Mouse (Mus musculus) limb, embryonic 13.5 days (tissue): ENCODE data around the gene Abhd17c. TPM values are rescaled to one million over a fixed set of nuclear protein-coding genes. Genes with fewer than 3 reads are reported as not detected.

Experiments used
- ATAC-seq: fragments of 200-750 bp; cut with Nextera tagmentation; 2 replicates; pipeline ENCODE4 v1.8.0; 2017; ENCODE audit warnings: low read depth, moderate number of reproducible peaks, moderate TSS enrichment; ENCODE audit not compliant: low FRiP score
- H3K27ac ChIP-seq: fragments of 300-500 bp; sonication (generic); 2 replicates; pipeline ENCODE4 v1.5.1; 2015; ENCODE audit warnings: inconsistent platforms, mild to moderate bottlenecking, moderate library complexity
- H3K27me3 ChIP-seq: fragments of 300-500 bp; sonication (generic); 2 replicates; pipeline ENCODE4 v1.6.1; 2015; ENCODE audit warnings: mild to moderate bottlenecking, inconsistent platforms
- H3K36me3 ChIP-seq: fragments of 300-500 bp; sonication (generic); 2 replicates; pipeline ENCODE4 v1.6.1; 2015; ENCODE audit warnings: inconsistent platforms, mild to moderate bottlenecking, moderate library complexity
- H3K4me1 ChIP-seq: fragments of 300-500 bp; sonication (generic); 2 replicates; pipeline ENCODE4 v1.6.1; 2015; ENCODE audit warnings: inconsistent platforms
- H3K4me2 ChIP-seq: fragments of 300-500 bp; sonication (generic); replicated peaks from 2 replicates; pipeline ENCODE4 v1.6.1; 2015; ENCODE audit warnings: inconsistent platforms, mild to moderate bottlenecking, moderate library complexity
- H3K4me3 ChIP-seq: fragments of 300-500 bp; sonication (generic); 2 replicates; pipeline ENCODE4 v1.5.1; 2015; ENCODE audit warnings: moderate library complexity, mild to moderate bottlenecking, inconsistent platforms
- H3K9ac ChIP-seq: fragments of 300-500 bp; sonication (generic); 2 replicates; pipeline ENCODE4 v1.6.1; 2015; ENCODE audit warnings: mild to moderate bottlenecking, inconsistent platforms
- H3K9me3 ChIP-seq: fragments of 300-500 bp; sonication (generic); 2 replicates; pipeline ENCODE4 v1.6.1; 2016; ENCODE audit warnings: inconsistent platforms
- WGBS: fragments of 180-500 bp; shearing (Covaris S2); methylation state at CpG from one replicate; pipeline ENCODE4 v1.1.7; 2015; 5-methylcytosine and 5-hydroxymethylcytosine counted together
- polyA plus RNA-seq: library from polyadenylated mRNA; unstranded; fragments of >200 nt; fragmentation: Nextera tagmentation; extraction: Ambion mirVana; gene quantifications from 2 replicates; pipeline ENCODE4 v1.2.1, GENCODE M21; 2015

Abhd17c gene
- polyA plus RNA-seq, 1 experiment from 2014 or later: 25.4 TPM

DNA sequence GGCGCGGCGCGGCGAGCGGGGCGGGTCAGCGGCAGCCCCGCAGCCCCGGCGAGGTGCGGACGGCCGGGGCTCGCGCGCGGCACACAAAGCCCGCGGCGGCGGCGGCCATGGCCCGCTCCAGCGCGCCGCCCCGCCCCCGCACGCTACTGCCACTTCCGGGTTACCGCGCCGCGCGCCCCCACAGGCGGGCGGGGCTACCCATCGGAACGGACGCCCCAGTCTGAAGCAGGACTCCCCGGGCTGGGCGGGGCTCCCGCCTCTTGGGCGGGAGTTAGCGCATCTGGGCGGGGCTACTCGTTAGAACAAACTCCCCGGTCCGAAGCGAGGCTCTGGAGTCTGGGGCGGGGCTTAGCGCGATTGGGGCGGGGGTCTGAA is 254 bp upstream of the Abhd17c start:
- WGBS: under 1% methylated on average over 46 of the region's 55 CpGs

DNA sequence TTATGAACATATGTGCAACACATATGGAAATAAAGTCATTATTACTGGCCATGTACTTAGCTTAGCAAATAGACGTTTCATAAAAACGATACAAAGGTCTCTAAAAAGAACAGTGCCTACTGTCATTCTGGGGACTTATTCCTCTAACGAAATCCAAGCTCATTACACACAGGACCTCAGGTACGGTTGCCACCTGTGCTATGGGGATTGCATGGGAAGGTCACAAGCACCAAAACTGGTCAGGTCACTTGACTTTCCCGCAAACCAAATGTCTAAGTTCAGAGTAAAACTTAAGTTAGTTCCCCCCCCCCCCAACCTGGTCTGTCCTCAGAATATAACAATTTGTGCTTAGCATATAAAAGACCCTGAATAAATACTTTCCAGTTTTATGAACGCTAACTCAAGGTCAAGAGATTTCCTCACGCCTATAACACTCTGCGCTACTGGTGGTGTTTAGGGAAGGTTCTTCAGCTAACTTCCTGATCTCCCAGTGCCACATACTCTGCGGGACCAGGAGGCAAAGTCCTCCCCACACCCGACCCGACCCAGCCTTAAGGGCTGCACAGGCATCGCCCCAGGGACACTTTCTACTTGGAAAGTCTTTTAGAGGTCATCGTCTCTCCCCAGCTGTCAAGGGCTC is 1.2 kb downstream of the Abhd17c start:
- peak overlapping the region; percentile 95 for H3K4me3 ChIP-seq
- ATAC-seq: no peak; the same call in 1 of the 2 replicates
- H3K9ac ChIP-seq: peak overlapping the region; percentile 91
- peaks cover 4% of the 10 kb centered on the region; the same call in 1 of the 2 replicates for H3K36me3 ChIP-seq
- peaks cover 25% of the 10 kb centered on the region for H3K4me1 ChIP-seq
- H3K27ac ChIP-seq: peak overlapping the region; percentile 89; the same call in 1 of the 2 replicates
- 7% methylated on average over 13 of the region's 13 CpGs for WGBS
- H3K9me3 ChIP-seq: no peaks in the 10 kb centered on the region
- H3K27me3 ChIP-seq: no peaks in the 10 kb centered on the region
- H3K4me2 ChIP-seq: peak overlapping the region; percentile 91

More for the DNA sequence above, 254 bp upstream of the Abhd17c start:
- peak overlapping the region; percentile 89 for H3K27ac ChIP-seq
- H3K9me3 ChIP-seq: no peaks in the 10 kb centered on the region
- H3K4me1 ChIP-seq: peaks cover 25% of the 10 kb centered on the region
- peak overlapping the region; percentile 91 for H3K9ac ChIP-seq
- H3K4me2 ChIP-seq: peak overlapping the region; percentile 91
- peak; percentile 95 for ATAC-seq
- peaks cover 4% of the 10 kb centered on the region; the same call in 1 of the 2 replicates for H3K36me3 ChIP-seq
- H3K4me3 ChIP-seq: peak overlapping the region; percentile 95
- H3K27me3 ChIP-seq: no peaks in the 10 kb centered on the region

DNA sequence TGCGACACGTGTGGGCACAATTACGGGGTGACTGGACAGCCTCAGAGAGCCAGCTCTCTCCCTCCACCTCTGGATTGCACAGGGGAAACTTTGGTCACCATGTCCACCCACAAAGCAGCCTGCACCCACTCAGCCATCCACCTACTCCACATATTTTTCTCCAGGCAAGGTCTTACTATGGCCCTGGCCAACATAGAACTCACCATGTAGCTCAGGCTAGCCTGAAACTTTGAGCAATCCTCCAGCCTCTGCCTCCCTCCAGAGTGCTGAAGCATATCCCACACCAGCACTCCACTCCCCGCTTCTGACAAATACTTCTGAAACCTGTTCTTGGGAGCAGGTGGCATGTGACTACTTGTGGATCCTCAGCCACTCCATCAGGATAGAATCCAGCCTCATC is 1.9 kb downstream of the Abhd17c start:
- no peak for ATAC-seq
- peak overlapping the region; percentile 91 for H3K4me2 ChIP-seq
- H3K4me3 ChIP-seq: peak overlapping the region; percentile 95
- peaks cover 28% of the 10 kb centered on the region for H3K4me1 ChIP-seq
- 57% methylated on average over 4 of the region's 4 CpGs for WGBS
- no peak overlapping the region for H3K9ac ChIP-seq
- peaks cover 4% of the 10 kb centered on the region; the same call in 1 of the 2 replicates for H3K36me3 ChIP-seq
- no peaks in the 10 kb centered on the region for H3K27me3 ChIP-seq
- no peaks in the 10 kb centered on the region for H3K9me3 ChIP-seq
- H3K27ac ChIP-seq: no peak overlapping the region

DNA sequence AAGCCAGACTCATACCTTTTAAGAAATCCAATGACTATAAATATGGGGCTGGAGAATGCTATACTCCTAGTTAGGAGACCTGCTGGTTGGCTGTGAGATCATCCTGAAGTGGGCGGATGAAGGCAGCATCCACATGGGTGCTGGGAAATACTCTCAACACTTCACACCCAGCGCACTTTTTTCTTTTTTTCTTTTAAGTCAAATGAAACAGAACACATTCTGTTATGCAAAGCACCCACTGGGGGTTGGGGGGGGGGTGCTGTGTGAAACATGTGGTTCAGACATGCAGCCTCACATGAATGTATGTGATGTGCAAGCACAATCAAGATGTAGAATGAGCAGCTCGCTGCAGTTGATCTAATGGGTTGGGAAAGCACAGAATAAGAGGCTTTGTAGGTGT is 2.8 kb downstream of the Abhd17c start:
- H3K4me3 ChIP-seq: no peak overlapping the region
- 88% methylated on average over 3 of the region's 3 CpGs for WGBS
- H3K9ac ChIP-seq: no peak overlapping the region
- peak overlapping the region; percentile 91; the same call in 1 of the 2 replicates for H3K4me2 ChIP-seq
- H3K36me3 ChIP-seq: peaks cover 4% of the 10 kb centered on the region; the same call in 1 of the 2 replicates
- no peaks in the 10 kb centered on the region for H3K9me3 ChIP-seq
- no peak for ATAC-seq
- H3K27ac ChIP-seq: no peak overlapping the region
- no peaks in the 10 kb centered on the region for H3K27me3 ChIP-seq
- peaks cover 38% of the 10 kb centered on the region for H3K4me1 ChIP-seq

DNA sequence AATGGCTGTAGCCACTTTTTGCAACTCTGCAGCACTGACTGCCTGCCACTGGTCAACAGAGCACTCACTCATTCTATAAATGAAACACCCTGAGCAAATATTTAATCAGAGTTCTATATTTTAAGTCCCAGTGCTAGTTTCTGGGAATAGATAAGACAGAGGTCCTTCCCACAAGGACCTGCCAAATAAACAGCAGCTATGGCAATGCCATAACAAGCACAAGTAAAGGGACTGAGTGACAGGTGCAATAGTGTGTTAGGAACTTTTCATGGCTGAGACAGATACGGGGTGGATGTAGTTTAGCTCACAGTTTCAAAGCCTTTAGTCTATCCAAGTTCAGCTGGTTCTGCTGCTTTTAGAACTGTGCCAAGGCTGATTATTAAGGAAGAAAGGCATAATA is 3.9 kb downstream of the Abhd17c start:
- Histone ChIP-seq H3K4me2 (no peak overlapping the region), H3K36me3 (peaks cover 4% of the 10 kb centered on the region; the same call in 1 of the 2 replicates), H3K27me3 (no peaks in the 10 kb centered on the region), H3K4me1 (peaks cover 49% of the 10 kb centered on the region), H3K9me3 (no peaks in the 10 kb centered on the region), H3K4me3 (no peak overlapping the region), H3K27ac (no peak overlapping the region), H3K9ac (no peak overlapping the region)
- no peak for ATAC-seq
- WGBS: 84% methylated on average over 1 of the region's 1 CpGs

DNA sequence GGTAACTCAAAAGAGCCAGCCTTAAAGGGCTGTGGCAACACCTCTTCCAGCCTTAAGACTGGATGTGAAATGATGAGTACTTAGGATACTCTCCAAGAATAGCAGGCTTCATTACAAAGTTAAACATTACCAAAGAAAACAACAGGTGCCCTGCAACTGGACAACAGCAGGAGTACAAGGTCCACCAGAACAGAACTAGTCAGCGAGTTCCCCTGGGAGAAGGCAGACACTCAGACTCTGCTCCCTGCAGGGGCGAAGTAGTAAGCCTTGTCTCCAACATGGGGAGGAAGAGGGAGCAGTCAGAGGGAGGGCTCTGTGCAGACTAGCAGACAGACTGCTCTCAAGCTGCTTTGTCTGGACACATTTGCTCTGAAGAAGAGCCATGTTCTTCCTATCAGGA is 6.1 kb downstream of the Abhd17c start:
- Histone ChIP-seq H3K27me3 (no peaks in the 10 kb centered on the region), H3K9me3 (no peaks in the 10 kb centered on the region), H3K4me2 (no peak overlapping the region), H3K27ac (no peak overlapping the region), H3K4me1 (peaks cover 56% of the 10 kb centered on the region), H3K36me3 (peaks cover 4% of the 10 kb centered on the region; the same call in 1 of the 2 replicates), H3K4me3 (no peak overlapping the region), H3K9ac (no peak overlapping the region)
- no peak for ATAC-seq
- WGBS: 83% methylated on average over 2 of the region's 2 CpGs

DNA sequence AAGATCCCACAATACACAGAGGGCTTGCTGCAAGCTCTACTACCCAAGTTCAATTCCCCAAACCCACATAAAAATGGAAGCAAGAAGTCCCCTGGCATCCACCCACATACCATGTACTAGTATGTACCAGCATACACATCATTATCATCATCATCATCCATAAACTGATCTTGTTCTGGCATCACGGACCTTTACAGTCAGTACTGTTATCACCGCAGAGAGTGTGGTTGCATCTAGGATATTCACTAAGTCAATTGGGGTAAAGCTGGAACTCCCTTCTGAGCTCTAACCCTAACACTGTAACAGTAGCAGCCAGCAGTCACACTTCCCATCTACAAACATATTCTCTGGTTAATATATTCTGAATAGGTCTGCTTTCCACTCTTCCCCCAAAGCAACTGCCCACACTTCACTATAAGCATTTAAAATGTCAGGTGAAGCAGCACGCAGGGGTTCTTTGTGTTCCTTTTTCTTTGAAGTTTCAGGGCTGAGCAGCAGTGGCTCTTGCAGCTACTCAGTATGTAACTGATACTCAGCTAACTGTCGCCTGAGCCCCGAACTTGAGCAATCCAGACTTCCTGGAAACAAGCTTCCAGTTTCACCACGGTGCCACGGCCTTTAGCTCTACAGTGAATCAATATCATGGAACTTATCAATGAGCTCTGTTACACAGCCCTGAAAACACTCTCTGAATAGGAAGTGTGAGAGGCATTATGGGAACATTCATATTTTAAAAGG is 8.8 kb downstream of the Abhd17c start:
- H3K9ac ChIP-seq: no peak overlapping the region
- no peaks in the 10 kb centered on the region for H3K27me3 ChIP-seq
- no peak overlapping the region for H3K4me3 ChIP-seq
- no peak overlapping the region for H3K4me2 ChIP-seq
- no peaks in the 10 kb centered on the region for H3K36me3 ChIP-seq
- no peaks in the 10 kb centered on the region for H3K9me3 ChIP-seq
- WGBS: 50% methylated on average over 7 of the region's 7 CpGs
- no peak for ATAC-seq
- no peak overlapping the region for H3K27ac ChIP-seq
- H3K4me1 ChIP-seq: peaks cover 33% of the 10 kb centered on the region

DNA sequence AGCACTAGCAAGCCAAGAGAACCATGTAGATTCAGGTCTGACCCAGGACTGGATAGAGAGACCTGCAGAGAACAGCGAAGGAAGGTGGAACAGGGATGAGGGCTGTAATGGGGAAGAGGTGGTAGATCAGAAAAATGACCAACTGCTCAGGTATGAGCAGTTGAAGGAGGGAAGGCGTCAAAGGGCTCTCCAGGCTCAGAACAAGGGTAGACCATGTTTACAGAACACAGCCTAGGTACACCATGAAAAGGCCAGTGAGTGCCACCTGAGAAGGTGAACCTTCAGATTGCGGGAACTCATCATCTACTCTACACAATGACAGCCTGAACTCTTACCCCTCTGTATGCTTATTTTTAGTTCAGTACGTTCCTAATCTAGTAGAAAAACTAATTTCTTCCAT is 9.5 kb downstream of the Abhd17c start:
- H3K9ac ChIP-seq: no peak overlapping the region
- H3K36me3 ChIP-seq: no peaks in the 10 kb centered on the region
- no peaks in the 10 kb centered on the region for H3K9me3 ChIP-seq
- H3K4me1 ChIP-seq: peaks cover 33% of the 10 kb centered on the region
- no peak overlapping the region for H3K4me2 ChIP-seq
- no peak overlapping the region for H3K27ac ChIP-seq
- 88% methylated on average over 4 of the region's 4 CpGs for WGBS
- no peak overlapping the region for H3K4me3 ChIP-seq
- ATAC-seq: no peak
- H3K27me3 ChIP-seq: no peaks in the 10 kb centered on the region

DNA sequence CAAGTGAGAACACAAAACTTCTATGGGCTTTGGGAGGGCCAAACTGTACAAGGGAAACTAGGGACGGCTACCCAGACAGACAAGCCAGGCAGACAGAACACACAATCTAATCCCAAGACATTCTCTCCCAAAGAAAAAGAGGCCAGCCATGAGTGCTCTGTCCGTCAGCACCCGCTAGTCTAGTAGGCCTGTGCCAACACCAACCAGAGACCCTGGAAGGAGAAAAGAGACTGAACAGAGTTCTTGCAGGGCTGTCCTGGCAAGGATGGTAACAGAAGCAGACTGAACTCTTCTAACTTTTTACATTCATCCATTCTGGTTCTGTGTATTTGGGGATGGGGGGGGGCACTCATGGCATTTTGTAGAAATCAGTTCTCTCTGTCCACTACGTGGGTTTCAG is 12.1 kb downstream of the Abhd17c start:
- Histone ChIP-seq H3K4me1 (peaks cover 30% of the 10 kb centered on the region), H3K9me3 (no peaks in the 10 kb centered on the region), H3K4me2 (no peak overlapping the region), H3K27me3 (no peaks in the 10 kb centered on the region), H3K27ac (no peak overlapping the region), H3K9ac (no peak overlapping the region), H3K4me3 (no peak overlapping the region), H3K36me3 (no peaks in the 10 kb centered on the region)
- no peak for ATAC-seq
- WGBS: 73% methylated on average over 4 of the region's 4 CpGs

DNA sequence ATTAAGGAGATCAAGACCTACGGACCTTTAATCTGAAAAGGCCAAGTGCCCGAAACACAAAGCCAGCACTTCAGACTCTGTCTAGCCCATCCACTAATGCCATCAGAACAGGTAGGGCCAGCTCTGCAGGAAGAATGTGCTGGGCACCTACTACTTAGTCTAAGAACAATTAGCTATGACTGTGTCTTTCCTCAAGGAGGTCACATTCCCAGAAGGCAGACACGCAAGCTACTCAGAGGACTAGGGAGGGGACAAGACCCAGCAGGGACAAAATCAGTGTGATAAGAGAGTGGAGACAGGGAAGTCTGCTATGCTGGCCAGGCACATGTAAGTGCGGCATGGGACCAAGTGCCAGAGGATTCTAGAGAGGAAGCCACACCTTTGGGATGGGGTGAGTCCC is 13.0 kb downstream of the Abhd17c start:
- H3K9me3 ChIP-seq: no peaks in the 10 kb centered on the region
- no peak overlapping the region for H3K4me3 ChIP-seq
- ATAC-seq: no peak
- peaks cover 22% of the 10 kb centered on the region for H3K4me1 ChIP-seq
- H3K27me3 ChIP-seq: no peaks in the 10 kb centered on the region
- no peak overlapping the region for H3K9ac ChIP-seq
- H3K36me3 ChIP-seq: no peaks in the 10 kb centered on the region
- no peak overlapping the region for H3K27ac ChIP-seq
- WGBS: 79% methylated on average over 4 of the region's 4 CpGs
- no peak overlapping the region for H3K4me2 ChIP-seq

DNA sequence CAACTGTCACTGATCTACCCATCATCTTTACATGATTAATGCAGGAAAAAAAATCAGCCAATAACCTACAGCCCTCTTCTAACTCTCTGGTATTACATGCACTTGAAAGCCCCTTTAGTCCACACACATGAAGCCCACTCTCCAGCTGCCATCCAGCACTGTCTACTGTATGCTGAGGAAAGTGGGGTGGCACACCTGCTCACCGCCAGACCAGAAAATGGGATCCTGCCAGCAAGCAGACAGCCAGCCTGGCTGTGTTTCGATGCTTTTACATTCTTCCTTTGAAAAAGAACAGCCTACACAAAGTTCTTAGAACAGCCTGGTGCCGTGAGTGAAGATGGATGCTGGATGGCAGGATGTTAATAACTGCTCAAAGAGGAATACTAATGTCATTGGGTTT is 13.9 kb downstream of the Abhd17c start:
- H3K27me3 ChIP-seq: no peaks in the 10 kb centered on the region
- peaks cover 14% of the 10 kb centered on the region for H3K4me1 ChIP-seq
- no peak for ATAC-seq
- no peak overlapping the region for H3K4me2 ChIP-seq
- no peaks in the 10 kb centered on the region for H3K36me3 ChIP-seq
- 86% methylated on average over 3 of the region's 3 CpGs for WGBS
- H3K9me3 ChIP-seq: no peaks in the 10 kb centered on the region
- no peak overlapping the region for H3K27ac ChIP-seq
- no peak overlapping the region for H3K4me3 ChIP-seq
- no peak overlapping the region for H3K9ac ChIP-seq

DNA sequence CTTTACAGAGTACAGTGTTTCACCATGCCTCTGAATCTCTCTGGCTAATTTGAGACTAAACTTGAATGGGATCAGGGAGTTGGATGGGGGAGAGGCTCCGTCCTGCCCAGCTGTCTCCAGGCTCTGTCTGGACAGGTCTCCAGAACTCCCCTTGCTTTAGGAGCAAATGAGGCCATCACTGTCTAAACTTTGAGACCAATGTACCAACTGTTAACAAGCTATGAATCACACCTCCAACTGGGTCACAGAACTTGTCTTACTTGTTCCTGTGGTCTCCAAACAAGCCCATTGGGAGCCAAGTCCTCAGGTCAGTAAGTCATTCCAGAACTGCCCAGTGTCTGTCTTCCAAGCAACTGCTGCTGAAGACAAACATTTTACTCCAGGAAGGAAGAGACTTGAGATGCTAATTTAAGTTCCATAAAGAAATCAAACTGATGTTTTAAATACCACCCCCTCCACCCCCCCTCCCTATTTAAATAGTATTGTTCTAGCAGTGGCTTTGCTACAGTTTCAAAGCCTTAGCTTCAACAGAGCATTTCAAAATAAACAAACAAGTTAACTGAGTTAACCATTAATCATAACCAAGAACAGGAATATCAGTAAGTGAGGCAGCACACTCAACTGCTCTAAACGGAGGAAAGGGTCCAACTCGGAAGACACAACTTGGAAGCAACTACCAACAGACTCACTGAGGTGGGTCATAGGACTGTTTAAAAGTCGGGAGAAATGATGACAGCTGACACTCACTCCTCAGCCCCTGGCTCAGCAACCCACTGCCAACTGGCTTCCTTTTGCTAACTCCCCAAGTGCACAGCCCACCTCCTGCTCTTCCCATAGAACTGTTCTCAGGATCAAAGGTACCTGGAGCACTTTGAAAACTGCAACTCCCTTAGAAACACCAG is 15.6 kb downstream of the Abhd17c start:
- 68% methylated on average over 4 of the region's 4 CpGs for WGBS
- H3K9ac ChIP-seq: no peak overlapping the region
- no peaks in the 10 kb centered on the region for H3K27me3 ChIP-seq
- H3K27ac ChIP-seq: no peak overlapping the region
- ATAC-seq: no peak
- no peak overlapping the region for H3K4me2 ChIP-seq
- no peaks in the 10 kb centered on the region for H3K36me3 ChIP-seq
- H3K4me1 ChIP-seq: peaks cover 15% of the 10 kb centered on the region; the same call in 1 of the 2 replicates
- H3K9me3 ChIP-seq: no peaks in the 10 kb centered on the region
- no peak overlapping the region for H3K4me3 ChIP-seq
